Mouse (Mus musculus) WW6 (cell line): ENCODE results near the gene Cdk15.
A peak's percentile ranks its signal among the peaks of the same experiment; 100 is the strongest.

Experiments used
- DNase-seq: peaks from one replicate; pipeline ENCODE4 v3.0.0-alpha.2; 2013; ENCODE audit warnings: low read depth, low spot score

Gene Cdk15

GRCm38 (mm10) chr1:59272189-59272588 is 15.5 kb downstream of the Cdk15 start:
- DNase-seq = no peak

GRCm38 (mm10) chr1:59285880-59286279 is 29.2 kb downstream of the Cdk15 start:
- DNase-seq = no peak

GRCm38 (mm10) chr1:59286316-59286850 is 29.7 kb downstream of the Cdk15 start:
- DNase-seq = peak; percentile 9

GRCm38 (mm10) chr1:59287733-59288132 is 31.0 kb downstream of the Cdk15 start:
- no peak for DNase-seq

- DNase-seq = no peak
Measured at GRCm38 (mm10) chr1:59291652-59292051, 34.9 kb downstream of the Cdk15 start.

DNA sequence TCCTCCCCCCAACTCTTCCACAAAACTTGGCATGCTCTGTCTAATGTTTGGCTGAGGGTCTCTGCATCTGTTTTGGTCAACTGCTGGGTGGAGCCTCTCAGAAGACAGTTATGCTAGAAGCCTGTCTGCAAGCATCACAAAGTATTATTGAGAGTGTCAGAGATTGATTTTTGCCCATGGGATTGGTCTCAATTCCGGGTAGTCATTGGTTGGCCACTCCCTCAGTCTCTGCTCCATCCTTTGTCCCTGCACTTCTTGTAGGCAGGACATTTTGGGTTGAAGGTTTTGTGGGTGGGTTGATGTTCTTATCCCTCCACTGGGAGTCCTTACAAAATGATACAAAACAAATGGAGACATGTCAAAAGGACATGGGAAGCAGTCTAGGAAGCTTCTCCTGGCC is 39.1 kb downstream of the Cdk15 start:
- no peak for DNase-seq

GRCm38 (mm10) chr1:59297167-59297566 is 40.5 kb downstream of the Cdk15 start:
- no peak for DNase-seq

- no peak for DNase-seq
Measured at GRCm38 (mm10) chr1:59298491-59299090, 41.9 kb downstream of the Cdk15 start.

DNA sequence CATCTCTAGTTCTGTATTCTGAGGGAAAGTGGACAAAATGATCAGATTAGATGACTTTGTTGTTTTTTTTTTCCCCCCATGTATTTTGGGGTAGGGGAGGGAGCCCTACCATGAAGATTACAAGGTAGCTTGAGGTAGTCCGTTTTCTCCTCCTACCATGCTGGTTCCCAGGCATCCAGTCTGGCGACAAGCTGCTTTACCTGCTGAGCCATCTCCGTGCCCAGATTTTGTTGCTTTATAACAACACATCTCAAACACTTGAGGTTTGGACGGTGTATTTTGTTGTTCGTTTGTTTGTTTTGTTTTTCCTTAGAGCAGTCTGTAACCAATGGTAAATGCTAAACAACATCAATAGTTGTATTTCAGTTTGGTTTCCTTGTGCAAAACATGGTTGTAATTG is 50.6 kb downstream of the Cdk15 start:
- no peak for DNase-seq

- DNase-seq = no peak
Measured at GRCm38 (mm10) chr1:59311292-59311885, 54.7 kb downstream of the Cdk15 start.

DNA sequence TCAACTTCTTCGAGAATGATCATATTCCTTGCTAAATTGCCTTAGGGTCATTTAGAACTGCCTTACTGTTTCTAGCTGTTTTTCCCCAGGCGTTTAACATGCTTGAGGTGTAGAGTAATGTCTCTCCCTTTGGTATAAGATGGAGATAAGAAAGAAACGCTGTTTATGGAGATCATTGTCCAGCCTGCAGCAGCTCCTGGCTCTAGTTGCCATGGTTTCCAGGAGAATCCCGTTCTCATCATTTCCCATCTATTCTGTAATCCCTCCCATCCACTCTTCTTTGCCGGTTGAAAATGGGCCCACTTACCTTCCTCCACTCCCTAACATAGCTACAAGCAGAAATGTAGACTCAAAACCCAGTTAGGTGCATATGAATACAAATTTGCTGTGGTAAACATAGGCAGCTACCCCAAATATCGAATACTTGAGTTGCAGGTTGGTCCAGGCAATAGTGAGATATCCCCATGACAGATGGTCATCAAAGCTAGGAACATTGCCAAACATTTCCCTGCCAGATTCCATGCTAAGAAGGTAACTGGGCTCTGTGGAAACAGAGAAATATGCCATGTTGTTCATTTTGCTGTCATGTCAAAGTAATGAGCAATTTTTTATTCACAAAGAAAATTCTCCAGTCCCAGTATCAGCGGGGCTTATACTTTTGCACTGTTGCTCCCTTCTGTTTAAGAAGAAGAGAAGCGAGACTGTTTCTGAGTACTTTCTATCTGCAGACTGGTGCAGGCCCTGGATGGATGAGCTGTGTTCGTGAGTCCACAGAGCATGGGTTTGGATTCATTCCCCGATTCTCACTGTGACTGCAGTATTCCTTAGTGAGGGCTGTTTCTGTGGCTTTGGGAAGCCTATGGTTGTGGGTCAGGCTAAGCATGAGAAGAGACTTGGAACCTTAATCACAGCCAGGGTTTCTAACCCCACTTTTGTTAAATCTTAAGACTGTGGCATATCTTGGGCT is 55.8 kb downstream of the Cdk15 start:
- DNase-seq = no peak

GRCm38 (mm10) chr1:59313154-59313940 is 56.6 kb downstream of the Cdk15 start:
- DNase-seq = no peak

- no peak for DNase-seq
Measured at GRCm38 (mm10) chr1:59315057-59315807, 58.5 kb downstream of the Cdk15 start.

GRCm38 (mm10) chr1:59316031-59316385 is 59.3 kb downstream of the Cdk15 start:
- no peak for DNase-seq

DNA sequence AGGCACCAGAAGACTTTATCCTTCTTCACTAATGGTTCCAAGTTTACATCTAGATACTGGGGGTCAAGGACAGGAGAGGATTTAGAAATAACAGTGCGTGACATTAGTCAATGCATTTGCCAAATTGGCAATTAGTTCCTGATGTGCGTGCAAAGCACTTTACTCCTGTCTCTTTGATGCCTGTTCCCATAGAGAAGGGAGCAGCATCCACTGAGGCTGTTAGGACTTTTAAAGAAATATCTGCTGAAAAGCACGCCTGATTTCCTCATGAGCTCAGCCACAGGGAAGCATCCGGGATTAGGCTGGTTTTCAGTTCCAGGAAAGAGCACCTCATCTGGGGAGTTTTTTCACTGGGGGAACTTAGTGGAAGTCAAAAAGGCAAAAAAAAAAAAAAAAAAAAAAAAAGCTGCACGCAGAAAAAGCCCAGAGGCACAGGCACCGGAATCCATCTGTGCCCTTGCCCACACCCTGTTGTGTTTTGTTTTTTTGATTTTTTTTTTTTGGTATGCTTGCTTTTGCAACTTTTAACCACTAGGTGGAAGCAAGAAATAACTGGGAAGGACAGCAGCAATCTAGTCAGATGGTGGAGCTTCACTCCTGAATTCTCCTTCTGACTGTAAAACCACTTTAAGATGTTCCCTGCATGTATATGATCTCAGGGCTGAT is 59.8 kb downstream of the Cdk15 start:
- no peak for DNase-seq

DNA sequence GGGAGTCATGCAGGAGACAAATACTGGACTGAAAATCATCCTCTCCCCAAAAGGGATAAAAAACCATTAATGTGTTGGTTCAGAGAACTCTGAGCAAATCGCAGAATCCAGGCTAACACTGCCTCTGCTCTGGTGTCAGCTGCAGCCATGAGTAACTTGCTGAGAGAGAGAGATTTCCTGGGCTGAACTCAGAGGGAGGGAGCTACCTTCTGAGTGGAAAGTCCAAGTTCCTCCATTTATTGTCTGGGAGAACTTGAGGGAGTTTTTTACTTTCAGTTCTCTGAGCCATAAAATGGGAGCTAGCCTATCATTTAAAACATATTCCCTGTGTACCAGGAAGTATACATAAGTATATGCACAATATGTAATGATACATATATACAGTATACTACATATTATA is 60.7 kb downstream of the Cdk15 start:
- DNase-seq = no peak

DNA sequence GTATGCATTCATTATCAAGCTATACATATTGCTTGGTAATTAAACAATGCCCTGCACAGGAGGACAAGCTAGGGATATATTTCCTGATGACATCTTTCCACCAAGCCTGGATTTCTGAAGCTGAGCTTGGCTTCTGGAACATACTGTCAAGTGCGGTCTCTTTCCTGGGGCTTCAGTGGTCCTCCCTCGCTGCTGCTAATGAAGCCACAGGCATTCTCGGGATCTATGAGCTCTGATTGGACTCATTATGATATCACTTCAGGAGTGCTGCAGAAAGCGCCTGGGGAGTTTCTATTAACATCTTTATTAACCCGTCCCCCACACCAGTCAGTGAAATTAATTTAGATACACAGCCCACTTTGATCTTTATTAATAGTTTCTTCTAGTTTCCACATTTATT is 62.2 kb downstream of the Cdk15 start:
- no peak for DNase-seq

- DNase-seq = no peak
Measured at GRCm38 (mm10) chr1:59321076-59321879, 64.6 kb downstream of the Cdk15 start.
